Mouse (Mus musculus) heart, embryonic 12.5 days (tissue): Measurements from ENCODE around the gene Cd59a. TPM values are rescaled to one million over a fixed set of nuclear protein-coding genes. Genes with fewer than 3 reads are reported as not detected.

Experiments
- polyA plus RNA-seq: library from polyadenylated mRNA; unstranded; fragments of >200 nt; fragmentation: Nextera tagmentation; extraction: Ambion mirVana; gene quantifications from 2 replicates; pipeline ENCODE4 v1.2.1, GENCODE M21; 2016

The Cd59a gene
- polyA plus RNA-seq, 1 experiment from 2014 or later: 83.3 TPM

Other genes starting within 250 kb of the Cd59a start
- gene Lmo2, start 137.8 kb upstream of the Cd59a start, polyA plus RNA-seq: 22.3 and 24.9 TPM in 2 replicates
- gene Fbxo3, start 68.1 kb upstream of the Cd59a start, polyA plus RNA-seq: 46.5 and 46.7 TPM in 2 replicates
- gene 4931422A03Rik, start 67.4 kb upstream of the Cd59a start, polyA plus RNA-seq: 1.9 and 2.0 TPM in 2 replicates
- not detected in 2 replicates for gene Gm10912, start 30.0 kb upstream of the Cd59a start, polyA plus RNA-seq
- not detected in 2 replicates for gene Gm10799, start 27.3 kb upstream of the Cd59a start, polyA plus RNA-seq
- gene Cd59b, start 26.0 kb upstream of the Cd59a start, polyA plus RNA-seq: 4.9 and 7.0 TPM in 2 replicates
- gene A930018P22Rik, start 27.0 kb downstream of the Cd59a start, polyA plus RNA-seq: 0.36 and 0.55 TPM in 2 replicates